Mouse (Mus musculus) left cerebral cortex, adult 18-20 months (tissue): ENCODE results near the gene Chrnb4. TPM values are rescaled to one million over a fixed set of nuclear protein-coding genes. Genes with fewer than 3 reads are reported as not detected.

Source experiments
- DNase-seq, 2 experiments: peaks; one replicate each; pipeline ENCODE4 v3.0.0; 2021 to 2022; ENCODE audit warnings: low spot score in 2 of 2, mixed read lengths in 1 of 2
- total RNA-seq, 2 experiments: library from RNA; stranded (reverse); gene quantifications; 2 replicates each; pipeline ENCODE4 v1.2.3; 2021

The Chrnb4 gene
- total RNA-seq, 2 experiments from 2014 or later: 0.09 to 0.28 TPM

DNA sequence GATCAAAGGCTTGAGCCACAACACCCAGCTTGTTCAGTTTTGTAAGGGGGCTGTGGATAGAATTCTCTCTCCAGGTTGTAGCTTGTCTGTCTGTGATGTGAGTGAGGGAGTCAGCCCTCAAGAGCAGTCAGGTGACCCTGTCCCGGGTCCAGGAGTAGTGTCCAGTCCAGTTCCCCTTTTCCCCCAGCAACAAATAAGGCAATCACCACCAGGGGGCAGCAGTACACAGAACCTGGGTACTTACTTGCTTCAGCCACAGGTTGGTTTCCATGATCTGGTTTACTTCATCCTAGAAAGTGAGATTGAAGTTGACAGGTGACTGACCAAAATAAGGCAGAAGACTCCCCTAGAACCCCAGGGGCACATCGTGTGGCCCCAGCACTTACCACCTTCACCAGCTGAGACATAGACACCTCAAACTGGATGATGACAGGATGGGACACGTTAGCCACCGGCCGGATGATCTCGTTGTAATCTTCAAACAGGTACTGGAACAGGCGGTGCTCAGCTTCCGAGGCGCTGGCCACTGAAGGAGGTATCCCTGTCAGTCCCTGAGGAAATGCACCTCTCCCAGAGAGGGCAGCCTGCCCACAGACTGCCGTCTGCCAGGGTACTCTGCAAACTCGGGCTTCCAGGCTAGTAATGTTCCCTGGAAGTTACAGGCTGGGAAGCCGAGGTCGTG is 24.5 kb downstream of the Chrnb4 start:
- DNase-seq: peak; percentile 82 to 85

- no peak for DNase-seq
Measured at GRCm38 (mm10) chr9:55023326-55023725, 25.3 kb downstream of the Chrnb4 start.

DNA sequence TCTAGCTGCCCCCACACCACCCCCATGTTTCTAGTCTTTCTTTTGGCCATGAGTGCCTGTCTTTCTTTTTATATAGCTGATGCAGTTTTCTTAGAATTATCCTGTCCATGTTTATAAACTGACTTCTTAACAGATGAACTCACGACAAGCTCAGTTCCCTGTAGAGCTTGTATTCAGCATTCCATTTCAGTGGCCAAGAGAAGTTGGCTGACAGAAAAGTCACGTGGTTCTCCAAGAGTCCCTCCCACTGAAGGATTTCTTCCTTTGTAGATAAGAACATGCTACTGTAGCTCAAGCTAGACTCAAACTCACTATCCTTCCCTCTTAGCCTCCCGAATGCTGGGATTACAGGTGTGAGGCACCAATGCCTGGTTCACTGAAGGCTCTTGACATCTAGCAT is 31.7 kb downstream of the Chrnb4 start:
- DNase-seq: no peak

GRCm38 (mm10) chr9:55010588-55011350 is 37.8 kb downstream of the Chrnb4 start:
- no peak for DNase-seq

DNA sequence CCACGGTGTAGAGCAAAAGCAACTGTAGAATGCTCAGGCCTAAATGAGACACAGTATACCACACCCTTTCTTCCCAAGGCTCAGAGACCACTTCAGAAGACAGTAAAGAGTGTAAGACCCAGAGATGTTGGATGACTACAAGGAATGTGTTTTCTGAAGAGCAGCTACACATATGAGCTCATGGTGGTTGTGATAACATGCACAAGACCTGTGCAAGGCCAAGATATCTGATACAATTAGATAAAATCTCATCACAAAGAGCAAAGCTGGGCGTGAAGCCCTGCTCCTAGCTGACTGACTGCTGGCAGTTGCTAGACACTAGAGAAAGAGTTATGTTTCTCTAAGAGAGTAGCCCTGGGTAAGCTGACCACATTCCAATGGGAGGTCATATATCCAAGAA is 38.9 kb downstream of the Chrnb4 start:
- no peak for DNase-seq

DNA sequence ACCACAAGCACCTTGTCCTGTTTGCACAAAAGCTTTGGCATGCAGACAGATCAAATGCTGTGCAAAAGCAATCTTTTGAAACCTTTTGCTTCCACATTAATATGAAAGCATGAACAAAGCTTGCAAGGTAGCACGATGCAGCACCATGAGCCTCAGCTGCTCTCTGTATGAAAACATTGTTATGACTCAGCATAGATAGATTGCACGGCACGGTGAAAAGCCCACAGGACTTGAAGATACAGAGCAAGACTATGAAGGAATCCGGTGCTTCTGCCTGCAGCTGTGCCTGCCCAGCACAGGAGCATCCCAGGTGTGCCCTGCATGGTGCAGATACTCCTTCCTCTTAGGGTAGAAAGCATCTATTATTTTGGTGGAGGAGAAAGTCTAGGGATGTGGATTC is 45.0 kb downstream of the Chrnb4 start:
- DNase-seq: no peak

GRCm38 (mm10) chr9:54995645-54996044 is 52.9 kb downstream of the Chrnb4 start:
- no peak for DNase-seq

GRCm38 (mm10) chr9:54994381-54994780 is 54.2 kb downstream of the Chrnb4 start:
- DNase-seq: no peak

DNA sequence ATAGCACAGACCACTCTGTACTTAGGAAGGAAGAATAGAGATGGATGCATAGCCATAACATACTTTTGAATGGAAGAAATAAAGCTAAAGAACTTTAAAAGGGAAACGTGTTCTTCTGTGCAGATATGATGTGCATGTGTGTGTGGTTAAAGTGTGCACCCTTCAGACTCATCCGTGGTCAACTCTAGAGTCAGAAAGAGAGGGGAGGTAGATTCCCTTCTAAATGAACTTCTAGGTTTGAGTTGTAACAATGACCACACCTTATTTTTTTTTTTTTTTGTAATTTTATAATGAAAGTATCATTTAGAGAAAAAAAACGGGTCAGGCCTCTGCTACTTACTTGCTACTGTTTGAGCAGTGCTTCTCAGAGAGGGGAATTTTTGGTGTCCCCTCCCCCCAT is 58.2 kb downstream of the Chrnb4 start:
- DNase-seq: no peak

DNA sequence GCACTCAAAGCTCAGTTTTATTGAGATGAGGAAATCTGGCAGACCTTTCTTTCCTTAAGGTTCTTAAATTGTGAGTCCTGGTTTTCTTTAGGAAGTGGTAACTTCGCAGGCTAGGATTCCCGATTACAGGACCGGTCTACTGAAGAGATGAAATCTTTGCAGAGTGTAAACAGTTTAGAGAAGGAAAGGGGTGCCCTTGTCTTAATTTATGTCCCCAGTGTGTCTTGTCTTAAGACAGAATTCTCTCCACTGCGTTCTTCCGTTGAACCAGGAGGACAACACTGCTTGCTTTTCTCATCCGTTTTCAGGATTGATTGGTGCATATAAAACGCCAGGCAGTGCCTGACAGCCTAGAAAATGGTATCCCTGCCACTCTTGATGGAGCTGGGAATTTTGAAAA is 66.2 kb downstream of the Chrnb4 start:
- DNase-seq: no peak

- DNase-seq: peak in 1 of 2 experiments; percentile 19
Measured at GRCm38 (mm10) chr9:54981291-54982191, 67.0 kb downstream of the Chrnb4 start.

DNA sequence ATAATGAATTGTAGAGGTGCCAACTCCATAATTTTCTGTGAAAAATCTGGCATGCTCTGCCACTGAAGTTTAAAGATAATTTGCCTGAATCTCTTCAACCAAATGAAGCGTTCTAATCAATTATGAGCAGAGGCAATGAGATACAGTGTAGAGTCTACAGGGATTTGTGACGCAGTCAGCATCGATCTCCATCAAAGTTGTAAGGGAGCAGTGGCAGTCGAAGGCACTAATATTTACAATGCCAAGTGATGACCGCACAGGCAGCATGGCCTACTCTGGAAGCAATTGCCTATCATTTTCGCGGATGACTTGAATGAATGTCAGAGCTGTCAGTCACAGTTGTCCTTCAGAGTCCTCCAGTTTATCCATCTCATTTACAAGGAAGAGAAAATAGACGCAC is 67.9 kb downstream of the Chrnb4 start, which contains the start of gene Chrna5:
Chrna5 (plus strand) TSS at position 207 of the 400 bp plus-strand sequence.
- no peak for DNase-seq

Other genes with a start within 250 kb of the Chrnb4 start
- 10 to 100 TPM; 48.4 to 53.5 TPM for gene Ireb2, start 185.0 kb downstream of the Chrnb4 start, total RNA-seq
- 1 to 10 TPM; 2.1 to 2.2 TPM for gene Hykk, start 131.5 kb downstream of the Chrnb4 start, total RNA-seq
- gene Psma4, start 98.0 kb downstream of the Chrnb4 start, total RNA-seq: 100 to 1,000 TPM; 114 TPM
- gene AY074887, start 97.8 kb downstream of the Chrnb4 start, total RNA-seq: not detected
- gene Chrna5, start 67.9 kb downstream of the Chrnb4 start, total RNA-seq: 1 to 10 TPM; 3.4 to 3.9 TPM
- gene Chrna3, start 22.2 kb downstream of the Chrnb4 start, total RNA-seq: under 1 TPM; 0.28 to 0.30 TPM
- gene Ube2q2, start 100.1 kb upstream of the Chrnb4 start, total RNA-seq: 10 to 100 TPM; 70.0 to 75.6 TPM
- 10 to 100 TPM; 43.9 to 45.7 TPM for gene Fbxo22, start 160.1 kb upstream of the Chrnb4 start, total RNA-seq